Mouse (Mus musculus) liver, adult 2 months (tissue): ENCODE data around the gene Adamts3. TPM values are rescaled to one million over a fixed set of nuclear protein-coding genes. Genes with fewer than 3 reads are reported as not detected.

Experiments
- DNase-seq: peaks from one replicate; pipeline ENCODE4 v3.0.0-alpha.2; 2011; ENCODE audit warnings: low read depth, low spot score; ENCODE audit errors: extremely low read depth
- H3K27ac ChIP-seq: fragments of 200-500 bp; replicated peaks from 2 replicates; pipeline ENCODE4 v1.5.1; 2012; ENCODE audit warnings: low read depth, mild to moderate bottlenecking, control low read depth, inconsistent platforms, low read length; ENCODE audit not compliant: insufficient read depth
- H3K27me3 ChIP-seq: fragments of 200-500 bp; 2 replicates; pipeline ENCODE4 v1.6.1; 2012; ENCODE audit warnings: mild to moderate bottlenecking, moderate library complexity, low read length, inconsistent platforms; ENCODE audit not compliant: control insufficient read depth, insufficient read depth
- H3K36me3 ChIP-seq: fragments of 200-500 bp; 2 replicates; pipeline ENCODE4 v1.6.1; 2012; ENCODE audit warnings: low read length, inconsistent platforms; ENCODE audit not compliant: control insufficient read depth, insufficient read depth
- H3K4me1 ChIP-seq: fragments of 200-500 bp; 2 replicates; pipeline ENCODE4 v1.6.1; 2011; ENCODE audit warnings: low read length; ENCODE audit not compliant: control insufficient read depth, insufficient read depth
- H3K4me3 ChIP-seq: fragments of 200-500 bp; 2 replicates; pipeline ENCODE4 v1.5.1; 2011; ENCODE audit warnings: low read depth, mild to moderate bottlenecking, control low read depth, low read length, moderate library complexity; ENCODE audit not compliant: insufficient read depth
- H3K79me2 ChIP-seq: fragments of 200-500 bp; 2 replicates; pipeline ENCODE4 v1.6.1; 2012; ENCODE audit warnings: inconsistent platforms, mild to moderate bottlenecking, low read length, moderate library complexity; ENCODE audit not compliant: control insufficient read depth, insufficient read depth
- H3K9ac ChIP-seq: fragments of 200-500 bp; 2 replicates; pipeline ENCODE4 v1.6.1; 2012; ENCODE audit warnings: low read depth, mild to moderate bottlenecking, control low read depth, inconsistent platforms, low read length
- CTCF ChIP-seq: fragments of 200-500 bp; IDR thresholded peaks from 2 replicates; pipeline ENCODE4 v1.5.1; 2011; ENCODE audit warnings: low read depth, low read length, control low read depth
- POLR2A ChIP-seq: fragments of 200-500 bp; IDR thresholded peaks from 2 replicates; pipeline ENCODE4 v1.6.1; 2011; ENCODE audit warnings: low read length, control low read depth; ENCODE audit not compliant: insufficient read depth; ENCODE audit errors: extremely low read depth
- WGBS: fragments of 180-500 bp; shearing (Covaris S2); methylation state at CpG from one replicate; pipeline ENCODE4 v1.1.7; 2018; 5-methylcytosine and 5-hydroxymethylcytosine counted together
- polyA plus RNA-seq: library from polyadenylated mRNA; depleted of rRNA; stranded (reverse); fragments of >200 nt; gene quantifications from 2 replicates; pipeline ENCODE4 v1.2.3, GENCODE M21; 2012
- total RNA-seq: library from RNA; depleted of rRNA; stranded (reverse); fragments of >200 nt; gene quantifications from 2 replicates; pipeline ENCODE4 v1.2.3, GENCODE M21; 2014

Adamts3 gene
- total and polyA plus RNA-seq, 2 experiments = 0.09 to 0.37 TPM

- TF ChIP-seq POLR2A (no peak), CTCF (no peak)
These were observed 68.6 kb downstream of the Adamts3 start for GRCm38 (mm10) chr5:89814552-89814951.

GRCm38 (mm10) chr5:89800181-89800816, 82.8 kb downstream of the Adamts3 start:
- H3K9ac ChIP-seq = no peak overlapping the region
- no peaks in the 10 kb centered on the region for H3K27me3 ChIP-seq
- WGBS = 83% methylated on average over 5 of the region's 5 CpGs
- DNase-seq = no peak
- no peaks in the 10 kb centered on the region for H3K4me1 ChIP-seq
- H3K27ac ChIP-seq = no peak overlapping the region
- no peak for TF ChIP-seq POLR2A
- TF ChIP-seq CTCF = no peak
- no peaks in the 10 kb centered on the region for H3K79me2 ChIP-seq
- no peak overlapping the region for H3K4me3 ChIP-seq
- no peaks in the 10 kb centered on the region for H3K36me3 ChIP-seq

More at GRCm38 (mm10) chr5:89814552-89814951, 68.6 kb downstream of the Adamts3 start:
- WGBS = 95% methylated on average over 3 of the region's 3 CpGs
- Histone ChIP-seq H3K79me2 (no peaks in the 10 kb centered on the region), H3K4me3 (no peak overlapping the region), H3K27ac (no peak overlapping the region), H3K36me3 (no peaks in the 10 kb centered on the region), H3K9ac (no peak overlapping the region), H3K27me3 (no peaks in the 10 kb centered on the region), H3K4me1 (no peaks in the 10 kb centered on the region)
- no peak for DNase-seq

- 96% methylated on average over 3 of the region's 3 CpGs for WGBS
- H3K27me3 ChIP-seq = no peaks in the 10 kb centered on the region
- no peaks in the 10 kb centered on the region for H3K36me3 ChIP-seq
- no peak overlapping the region for H3K9ac ChIP-seq
- no peak for TF ChIP-seq CTCF
- TF ChIP-seq POLR2A = no peak
- no peaks in the 10 kb centered on the region for H3K4me1 ChIP-seq
- no peak overlapping the region for H3K27ac ChIP-seq
- H3K4me3 ChIP-seq = no peak overlapping the region
- DNase-seq = no peak
- no peaks in the 10 kb centered on the region for H3K79me2 ChIP-seq
These were observed 89.4 kb downstream of the Adamts3 start for GRCm38 (mm10) chr5:89793706-89794105.

- TF ChIP-seq POLR2A = no peak
- H3K27ac ChIP-seq = no peak overlapping the region
- no peak for DNase-seq
- H3K79me2 ChIP-seq = no peaks in the 10 kb centered on the region
- no peaks in the 10 kb centered on the region for H3K36me3 ChIP-seq
- no peak overlapping the region for H3K9ac ChIP-seq
- H3K4me1 ChIP-seq = no peaks in the 10 kb centered on the region
- 95% methylated on average over 5 of the region's 5 CpGs for WGBS
- no peak overlapping the region for H3K4me3 ChIP-seq
- H3K27me3 ChIP-seq = no peaks in the 10 kb centered on the region
These were observed 98.5 kb downstream of the Adamts3 start for GRCm38 (mm10) chr5:89784635-89785034.

GRCm38 (mm10) chr5:89779823-89780222, 103.3 kb downstream of the Adamts3 start:
- no peaks in the 10 kb centered on the region for H3K36me3 ChIP-seq
- H3K9ac ChIP-seq = no peak overlapping the region
- no peaks in the 10 kb centered on the region for H3K27me3 ChIP-seq
- no peak overlapping the region for H3K27ac ChIP-seq
- no peaks in the 10 kb centered on the region for H3K4me1 ChIP-seq
- H3K79me2 ChIP-seq = no peaks in the 10 kb centered on the region
- no peak for TF ChIP-seq POLR2A
- no peak for TF ChIP-seq CTCF
- H3K4me3 ChIP-seq = no peak overlapping the region
- WGBS = 77% methylated on average over 2 of the region's 2 CpGs
- no peak for DNase-seq

- H3K79me2 ChIP-seq = no peaks in the 10 kb centered on the region
- DNase-seq = peak; percentile 2
These were observed 104.5 kb downstream of the Adamts3 start for GRCm38 (mm10) chr5:89778610-89779009.

More at GRCm38 (mm10) chr5:89778610-89779009, 104.5 kb downstream of the Adamts3 start:
- no peak overlapping the region for H3K27ac ChIP-seq
- WGBS = 50% methylated on average over 2 of the region's 2 CpGs
- H3K4me1 ChIP-seq = no peaks in the 10 kb centered on the region
- TF ChIP-seq POLR2A (no peak), CTCF (no peak)
- no peaks in the 10 kb centered on the region for H3K36me3 ChIP-seq
- H3K4me3 ChIP-seq = no peak overlapping the region
- no peaks in the 10 kb centered on the region for H3K27me3 ChIP-seq
- no peak overlapping the region for H3K9ac ChIP-seq
